Mouse (Mus musculus) monocyte, adult 5-6 weeks (primary cell): ENCODE data around the gene Plekhn1. TPM values are rescaled to one million over a fixed set of nuclear protein-coding genes. Genes with fewer than 3 reads are reported as not detected.
A peak's percentile ranks its signal among the peaks of the same experiment; 100 is the strongest.

Experiments used
- ATAC-seq: fragments of 153-309, 156-312 bp; replicated peaks from 2 replicates; pipeline ENCODE4 v1.8.0; 2017; ENCODE audit warnings: mild to moderate bottlenecking; ENCODE audit not compliant: low TSS enrichment, insufficient number of reproducible peaks, severe bottlenecking, poor library complexity, low FRiP score
- total RNA-seq: library from RNA; stranded (forward); fragments of 200-1000, 200-491, 200-594 nt; gene quantifications from 3 replicates; pipeline ENCODE4 v1.2.3, GENCODE M21; 2017

Plekhn1 gene
- total RNA-seq, result 4.3 to 17.1 TPM (median 16.9 TPM) in 3 replicates

DNA sequence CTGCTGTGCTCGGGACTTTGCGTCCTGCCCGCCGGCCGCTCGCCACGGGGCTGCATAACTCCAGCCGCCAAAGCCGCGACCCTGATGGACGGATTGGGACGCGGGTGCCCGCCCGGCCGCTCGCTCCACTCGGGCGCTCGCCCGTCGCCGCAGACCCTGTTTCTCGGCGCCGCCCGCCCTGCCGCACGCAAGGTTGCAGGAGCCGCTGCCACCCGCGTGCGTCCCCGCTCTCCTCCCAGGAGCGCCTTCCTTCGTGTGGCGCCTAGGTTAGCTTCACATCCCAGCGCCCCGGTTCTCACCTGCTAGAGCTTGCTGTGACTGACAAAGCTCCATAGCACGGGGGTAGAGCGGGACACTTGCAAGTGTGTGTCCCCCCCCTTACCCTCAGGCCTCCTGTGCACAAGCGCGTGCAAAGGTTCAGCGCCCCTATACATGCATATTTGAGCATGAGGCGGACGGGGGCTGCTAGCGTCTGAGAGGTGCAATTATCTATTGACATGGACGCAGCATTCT is at the start of gene Plekhn1:
Plekhn1 (minus strand) TSS at position 157 of the 513 bp plus-strand sequence.
- ATAC-seq, result no peak

DNA sequence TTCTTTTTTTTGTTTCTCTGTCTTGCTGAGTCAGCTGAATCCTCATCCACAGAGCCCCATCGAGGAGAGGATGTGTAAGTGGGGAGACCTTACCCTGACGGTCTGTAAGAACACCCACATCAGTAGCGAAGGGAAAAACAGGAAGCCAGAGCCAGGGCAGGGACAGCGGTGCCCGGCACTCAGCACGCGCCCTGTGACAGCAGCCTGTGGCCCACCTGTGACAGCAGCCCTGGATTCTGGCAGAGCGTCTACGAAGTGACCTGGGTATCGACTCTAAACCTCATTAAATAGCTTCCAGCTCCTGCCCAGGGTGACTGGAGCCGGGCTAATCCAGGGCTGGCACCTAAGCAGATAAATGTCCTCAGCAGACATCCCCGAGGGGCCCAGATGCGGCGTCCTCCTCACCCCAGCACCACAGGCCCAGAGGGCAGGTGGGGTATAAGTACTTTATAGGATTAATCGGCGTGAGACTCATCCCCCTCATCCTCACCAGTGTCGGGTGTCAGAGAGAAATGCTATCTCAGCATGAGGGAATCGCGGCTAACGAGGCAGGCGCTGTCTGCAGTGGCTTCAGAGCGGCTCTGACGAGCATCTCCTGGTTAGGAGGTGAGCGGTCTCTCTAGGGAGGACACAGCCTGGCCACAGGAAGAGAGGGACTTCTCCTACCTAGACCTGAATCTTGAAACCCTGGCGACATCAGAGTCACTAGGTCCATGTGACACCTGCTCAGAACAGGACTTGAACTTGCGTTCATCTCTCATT is 20.6 kb upstream of the Plekhn1 start, which contains the start of gene Samd11:
Samd11 (minus strand) TSS at position 580 of the 762 bp plus-strand sequence.
- ATAC-seq, result peak; percentile 64; the same call in 1 of the 2 replicates

DNA sequence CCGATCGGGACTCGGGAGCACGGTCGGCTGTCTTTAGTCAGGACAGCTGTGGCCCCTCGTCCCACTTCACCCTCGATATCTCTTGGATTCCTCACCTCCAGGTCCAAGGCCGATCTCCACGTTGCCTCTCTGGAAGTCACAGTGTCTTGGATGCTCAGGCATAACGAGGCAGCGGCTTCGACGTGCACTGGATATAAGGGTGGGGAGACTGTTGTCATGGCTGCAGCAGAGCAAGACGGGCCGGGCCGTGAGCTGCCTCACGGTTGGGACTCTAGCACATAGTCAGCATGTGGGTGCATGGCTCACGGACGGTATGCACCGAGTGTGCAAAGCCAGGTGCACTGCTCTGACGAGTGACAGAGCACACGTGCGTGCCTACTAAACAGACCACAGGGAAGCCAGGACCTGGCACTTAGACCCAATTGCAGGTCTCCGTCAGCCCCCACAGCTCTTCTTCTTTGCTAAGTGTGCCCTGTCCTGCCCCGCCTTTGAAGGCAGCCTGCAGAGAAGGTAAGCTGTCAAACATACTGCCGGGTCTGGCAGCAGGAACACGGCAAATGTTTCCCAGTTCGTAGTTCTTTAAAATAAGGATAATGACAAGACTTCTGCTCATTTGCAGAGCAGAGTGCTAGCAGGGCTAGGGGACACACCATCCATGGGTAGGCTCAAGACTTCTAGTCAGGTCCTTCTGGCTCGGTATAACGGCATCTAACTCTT is 19.9 kb upstream of the Plekhn1 start:
- ATAC-seq, result peak; percentile 47

DNA sequence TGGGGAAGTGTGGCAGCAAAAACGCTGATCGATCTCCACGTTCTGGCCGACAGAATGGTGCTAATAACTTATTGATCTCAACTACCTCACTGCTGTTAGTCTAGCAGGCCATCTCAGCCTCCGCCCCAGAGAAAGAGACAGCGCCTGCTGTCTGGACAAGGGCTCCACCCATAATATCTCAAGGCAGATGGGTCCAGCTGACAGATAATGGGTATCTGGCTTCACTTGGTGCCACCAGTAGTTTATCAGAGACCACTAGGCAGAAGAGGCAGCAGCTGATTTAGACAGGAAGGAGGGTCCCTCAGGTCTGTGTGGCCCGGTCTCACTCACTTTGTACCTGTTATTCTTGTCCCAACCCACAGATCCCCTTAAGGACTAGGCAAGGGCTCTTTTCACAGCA is 18.4 kb upstream of the Plekhn1 start:
- ATAC-seq, result no peak

DNA sequence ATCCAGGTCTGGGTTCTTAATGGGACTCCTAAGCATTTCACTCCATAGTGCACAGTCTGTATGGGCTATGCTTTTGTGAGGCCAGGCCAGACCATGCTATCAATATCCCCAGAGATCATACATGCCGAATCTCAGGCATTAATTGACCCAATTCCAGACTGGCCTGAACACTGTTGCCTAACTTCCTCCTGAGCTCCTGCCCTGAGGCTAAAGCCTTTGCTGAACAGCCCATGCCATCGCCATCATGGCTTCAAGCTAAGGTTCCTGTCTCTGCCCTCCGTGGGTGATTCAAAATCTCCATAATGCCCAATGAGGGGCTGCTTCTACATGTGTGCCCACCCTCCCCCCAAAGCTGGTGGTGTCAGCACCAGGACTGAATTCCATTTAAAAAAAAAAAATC is 18.0 kb upstream of the Plekhn1 start:
- 0 out of 2 replicates have a peak, but pooled peaks have one; percentile 28 for ATAC-seq

DNA sequence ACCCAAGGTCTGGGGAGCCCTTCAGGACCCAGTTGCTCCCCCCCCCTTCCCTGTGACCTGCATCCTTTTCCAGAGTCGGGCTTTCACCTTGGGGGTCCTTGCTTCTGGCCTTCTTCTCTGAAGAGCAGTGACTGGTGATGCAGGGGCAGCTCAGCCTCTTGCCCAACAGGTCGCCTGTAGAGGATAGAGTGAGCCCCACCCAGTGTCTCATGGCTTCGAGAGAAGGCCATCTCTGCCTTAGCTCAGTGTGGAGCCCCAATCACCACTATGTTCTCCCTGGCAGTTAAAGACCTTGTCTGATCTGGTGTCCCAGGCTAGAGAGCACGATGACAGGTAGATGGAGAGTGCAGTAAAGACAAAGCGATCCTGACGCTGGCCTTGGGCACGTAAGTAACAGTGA is 17.5 kb upstream of the Plekhn1 start:
- ATAC-seq, result no peak

DNA sequence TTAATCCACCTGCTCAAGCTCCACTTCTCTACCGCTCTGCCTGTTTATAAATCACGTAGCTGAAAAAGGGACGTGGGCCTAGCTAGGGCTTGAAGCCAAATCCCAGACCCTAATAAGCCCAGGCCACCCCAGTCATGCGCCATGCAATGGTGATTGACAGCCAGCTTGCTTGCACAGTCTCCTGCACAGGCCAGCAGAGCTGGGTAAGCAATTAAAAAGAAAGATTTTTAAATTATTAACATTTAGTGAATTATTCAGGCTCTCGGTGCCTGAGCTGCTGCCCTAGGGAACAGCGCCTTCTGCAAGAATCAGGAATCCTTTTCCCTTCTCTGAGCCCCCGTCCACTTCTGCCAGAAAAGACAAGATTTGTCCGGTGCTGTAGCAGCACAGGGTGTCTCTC is 16.4 kb upstream of the Plekhn1 start:
- no peak for ATAC-seq

DNA sequence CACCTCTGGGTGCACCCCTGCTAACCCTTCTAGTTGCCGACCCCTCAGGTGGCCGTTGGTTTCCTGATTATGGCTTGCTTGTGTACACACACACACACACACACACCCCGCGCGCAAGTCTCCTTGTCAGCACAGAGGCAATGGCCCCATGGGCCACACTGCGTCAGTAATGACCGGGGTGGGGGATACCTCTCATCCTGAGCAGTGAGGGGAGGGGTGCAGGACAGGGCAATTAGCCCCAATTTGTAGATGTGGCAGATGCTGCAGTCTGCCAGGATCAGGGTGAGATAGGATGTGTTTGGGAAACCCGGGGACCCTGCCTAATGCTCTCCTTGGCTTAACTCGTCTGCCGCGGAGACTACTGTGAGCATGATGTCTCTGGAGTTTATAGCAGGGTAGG is 14.9 kb upstream of the Plekhn1 start:
- ATAC-seq, result no peak

DNA sequence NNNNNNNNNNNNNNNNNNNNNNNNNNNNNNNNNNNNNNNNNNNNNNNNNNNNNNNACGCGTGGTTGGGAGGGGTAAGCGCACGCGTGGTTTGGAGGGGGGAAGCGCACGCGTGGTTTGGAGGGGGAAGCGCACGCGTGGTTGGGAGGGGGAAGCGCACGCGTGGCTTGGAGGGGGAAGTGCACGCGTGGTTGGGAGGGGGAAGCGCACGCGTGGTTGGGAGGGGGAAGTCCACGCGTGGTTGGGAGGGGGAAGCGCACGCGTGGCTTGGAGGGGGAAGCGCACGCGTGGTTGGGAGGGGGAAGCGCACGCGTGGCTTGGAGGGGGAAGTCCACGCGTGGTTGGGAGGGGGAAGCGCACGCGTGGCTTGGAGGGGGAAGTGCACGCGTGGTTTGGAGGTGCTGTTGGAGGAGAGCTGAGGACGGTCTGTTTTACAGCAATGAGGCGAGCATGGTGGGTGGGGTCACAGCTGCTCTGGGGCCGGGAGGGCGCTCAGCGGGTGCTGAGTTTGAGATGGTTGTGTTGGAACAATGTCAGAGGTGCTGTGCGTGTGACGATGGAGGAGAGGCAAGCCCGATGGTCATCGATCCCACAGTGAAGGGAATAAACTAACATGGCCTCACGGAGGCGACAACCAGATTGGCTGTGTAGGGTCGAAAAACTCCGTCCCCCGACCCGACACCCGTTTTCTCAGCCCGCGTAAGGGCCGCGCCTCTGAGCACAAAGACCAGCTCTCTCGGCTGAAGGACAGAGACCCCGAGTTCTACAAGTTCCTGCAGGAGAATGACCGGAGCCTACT is 2.2 kb upstream of the Plekhn1 start:
- ATAC-seq, result no peak

DNA sequence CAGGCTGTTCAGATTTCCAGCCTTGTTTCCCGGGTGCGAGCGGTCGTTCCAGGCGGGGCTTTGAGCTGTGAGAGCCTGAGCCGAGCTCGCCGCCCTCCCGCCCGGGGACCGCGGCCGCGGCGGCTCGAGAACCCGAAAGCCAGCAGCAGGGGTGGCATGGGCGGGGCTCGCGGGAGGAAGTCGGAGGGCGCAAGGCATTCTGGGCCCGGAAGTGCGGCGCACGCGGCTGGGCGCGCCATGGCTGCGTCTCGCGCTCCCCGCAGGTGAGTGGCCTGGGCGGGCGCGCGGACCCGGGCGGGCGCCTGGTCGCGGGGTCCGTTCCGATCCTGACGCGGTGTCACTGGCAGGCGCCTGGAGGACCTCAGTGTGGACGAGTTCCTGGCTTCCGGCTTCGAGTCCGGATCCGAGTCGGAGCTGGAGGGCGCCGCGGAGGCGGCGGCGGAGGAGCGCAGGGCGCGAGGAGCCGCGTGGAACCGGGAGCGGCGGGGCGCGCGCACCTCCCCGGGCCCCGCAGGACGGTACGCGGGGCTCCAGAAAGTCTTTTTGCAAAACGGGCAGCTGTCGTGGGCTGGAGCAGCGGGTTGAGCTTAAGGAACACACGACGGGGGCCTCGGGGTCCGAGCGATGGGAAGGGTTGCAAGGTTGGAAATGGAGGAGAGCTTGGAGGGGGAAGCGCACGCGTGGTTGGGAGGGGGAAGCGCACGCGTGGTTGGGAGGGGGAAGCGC is 1.3 kb upstream of the Plekhn1 start, which contains the start of gene Noc2l:
Noc2l (plus strand) TSS at position 203 of the 726 bp plus-strand sequence.
- ATAC-seq, result peak; percentile 48

DNA sequence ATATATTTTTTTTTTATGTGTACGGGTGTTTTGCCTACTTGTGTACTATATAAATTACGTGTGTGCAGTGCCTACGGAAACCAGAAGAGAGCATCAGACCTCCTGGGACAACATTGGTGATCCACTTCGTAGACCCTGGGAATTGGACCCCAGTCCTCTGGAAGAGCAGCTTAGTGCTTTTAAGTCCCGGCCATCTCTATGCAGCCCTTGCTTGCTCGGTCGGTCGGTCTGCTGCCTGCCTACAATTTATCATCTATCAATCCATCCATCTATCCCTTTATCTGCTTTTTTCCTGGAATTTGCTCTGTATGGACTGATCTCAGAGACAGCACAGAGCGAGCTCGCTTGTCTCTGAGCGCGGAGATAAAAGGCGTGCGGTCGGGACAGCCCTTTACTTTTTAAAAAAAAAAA is 708 bp upstream of the Plekhn1 start:
- ATAC-seq, result no peak

DNA sequence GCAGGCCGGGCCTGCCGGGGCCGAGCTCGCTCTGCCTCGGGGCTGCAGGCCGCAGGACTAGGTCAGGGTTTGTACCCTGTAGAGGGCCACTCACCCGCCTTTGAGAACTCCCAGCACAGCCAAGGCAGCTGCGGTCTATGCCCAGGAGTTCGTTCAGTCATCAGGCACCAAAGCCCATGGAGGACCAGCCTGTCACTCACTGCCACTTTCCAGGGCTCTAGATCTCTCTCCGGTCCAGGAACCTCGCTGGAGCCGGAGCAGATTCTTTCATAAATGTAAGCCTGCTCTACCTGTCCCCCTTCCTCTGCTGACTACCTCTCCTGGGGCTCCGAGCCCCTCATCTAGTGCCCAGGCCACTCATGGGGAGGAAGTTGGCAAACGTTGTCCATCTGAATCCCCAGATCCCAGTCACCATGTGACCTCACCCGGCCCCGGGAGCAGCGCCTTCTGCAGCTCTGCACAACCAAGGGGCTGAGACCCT is 596 bp downstream of the Plekhn1 start:
- ATAC-seq, result no peak

DNA sequence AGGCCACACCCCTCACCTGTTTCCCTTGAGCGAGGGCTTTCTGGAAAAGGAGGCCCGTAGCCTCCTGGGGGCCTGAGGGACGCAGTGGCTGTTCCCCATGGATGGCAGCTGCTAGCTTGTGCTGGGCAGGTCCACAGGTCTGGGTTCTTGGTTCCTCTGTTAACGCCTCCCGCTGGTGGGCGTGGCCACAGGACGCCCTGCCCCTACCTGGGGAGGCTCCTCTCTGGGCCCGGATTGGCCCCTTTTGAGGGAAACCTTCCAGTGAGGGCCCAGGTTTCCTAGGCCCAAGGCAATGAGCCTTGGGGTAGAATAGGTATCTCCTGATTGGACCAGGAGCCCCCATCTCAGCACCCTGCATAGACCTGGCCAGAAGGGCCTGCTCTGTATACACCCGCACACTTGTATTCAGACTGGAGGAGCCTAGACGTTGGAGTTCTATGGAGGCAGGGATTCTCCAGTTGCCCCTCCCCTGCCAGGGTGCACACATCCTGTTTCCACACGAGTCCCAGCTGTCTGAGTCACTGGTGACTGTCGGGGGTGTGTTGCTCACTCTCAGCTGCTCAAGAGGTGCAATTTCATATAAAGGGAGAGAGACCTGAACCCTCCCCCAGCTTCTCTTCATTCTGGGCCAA is 6.1 kb downstream of the Plekhn1 start:
- ATAC-seq, result no peak

DNA sequence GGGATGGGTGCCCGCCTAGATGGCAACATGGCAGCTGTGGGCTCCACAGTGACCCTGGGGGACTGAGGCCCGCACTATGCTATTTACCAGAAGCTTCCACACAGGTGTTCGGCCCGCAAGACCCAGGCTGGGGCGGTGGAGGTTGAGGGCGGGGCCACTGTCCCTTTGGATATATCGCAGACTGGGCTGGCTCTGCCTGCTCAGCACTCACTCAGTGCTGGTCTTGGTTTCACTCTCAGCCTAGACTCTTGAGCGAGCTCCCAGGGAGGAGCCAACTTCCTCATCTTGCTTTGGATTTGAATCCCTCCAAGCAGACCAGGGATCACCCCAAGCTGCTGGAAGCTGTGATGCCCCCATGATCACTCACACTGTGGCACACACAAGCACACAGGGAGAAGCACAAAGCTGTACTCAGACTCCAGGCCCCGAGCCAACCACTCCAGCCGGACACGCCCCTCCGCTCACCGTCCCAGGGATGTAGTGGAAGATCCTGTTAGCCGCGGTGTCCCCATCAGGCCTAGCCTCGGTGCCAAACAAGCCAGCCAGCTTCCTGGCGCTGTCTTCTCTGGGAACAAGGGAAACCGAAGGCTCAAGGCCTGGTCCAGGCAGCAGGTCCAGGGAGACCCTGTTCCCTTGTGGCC is 6.8 kb downstream of the Plekhn1 start:
- no peak for ATAC-seq

DNA sequence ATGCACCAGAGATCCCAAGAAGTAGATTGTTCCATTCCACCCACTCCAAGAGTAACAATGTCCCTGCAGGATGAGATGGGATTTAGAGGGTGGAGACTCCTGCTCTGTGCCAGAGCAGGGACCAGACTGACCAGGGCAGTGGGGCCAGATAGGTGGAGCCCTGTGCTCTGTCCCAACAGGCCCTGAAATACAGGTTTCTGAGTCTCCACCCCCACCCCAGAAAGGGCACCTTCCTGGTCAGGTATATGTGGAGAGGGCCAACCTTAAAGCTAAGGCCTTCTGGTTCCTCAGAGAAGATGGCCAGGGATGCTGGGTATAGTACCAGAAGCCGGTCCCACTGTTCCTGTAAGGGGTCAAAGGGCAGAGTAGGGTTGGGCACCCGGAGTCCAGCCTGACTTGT is 10.4 kb downstream of the Plekhn1 start:
- ATAC-seq, result no peak

DNA sequence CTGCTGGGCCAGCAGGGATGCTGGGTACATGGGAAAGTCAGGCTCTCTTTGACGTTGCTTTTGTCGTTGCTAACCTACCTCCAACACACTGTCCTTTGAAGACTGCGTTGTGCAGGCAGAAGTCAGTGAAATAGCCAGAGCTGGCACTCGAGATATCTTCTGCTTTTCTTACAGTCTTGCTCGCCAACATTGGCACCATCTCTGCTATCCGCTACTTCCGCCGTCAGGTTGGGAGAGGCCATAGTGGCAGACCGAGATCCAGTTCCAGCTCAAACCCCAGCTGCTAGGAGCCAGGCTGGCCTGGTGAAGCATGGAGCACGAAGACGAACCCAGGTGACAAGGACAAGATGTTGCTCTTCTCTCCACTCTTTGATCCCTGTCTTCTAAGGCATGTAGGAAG is 14.7 kb downstream of the Plekhn1 start:
- no peak for ATAC-seq

DNA sequence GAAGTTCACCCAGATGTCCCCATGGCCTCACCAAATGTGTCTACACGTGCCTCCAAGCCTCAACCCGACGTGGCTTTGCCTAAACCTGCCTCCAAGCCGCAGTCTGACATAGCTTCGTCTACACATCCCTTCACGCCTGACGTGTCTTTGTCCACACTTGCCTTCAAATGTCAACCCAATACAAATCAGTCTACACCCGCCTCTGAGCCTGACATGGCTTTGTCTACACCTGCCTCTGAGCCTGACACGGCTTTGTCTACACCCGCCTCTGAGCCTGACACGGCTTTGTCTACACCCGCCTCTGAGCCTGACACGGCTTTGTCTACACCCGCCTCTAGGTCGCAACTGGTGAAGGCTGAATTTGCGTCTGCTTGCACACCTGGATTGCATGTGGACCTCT is 16.8 kb downstream of the Plekhn1 start:
- no peak for ATAC-seq
